Mouse (Mus musculus) A20 (cell line): ENCODE measurements around the gene Lmo4.

Experiments
- DNase-seq: peaks from one replicate; pipeline ENCODE4 v3.0.0-alpha.2; 2011; ENCODE audit warnings: low read depth, low spot score

Gene Lmo4

GRCm38 (mm10) chr3:144203988-144204412, 1.0 kb downstream of the Lmo4 start:
- peak; percentile 64 for DNase-seq

- peak; percentile 65 for DNase-seq
Measured at GRCm38 (mm10) chr3:144203259-144203987, 1.6 kb downstream of the Lmo4 start.

GRCm38 (mm10) chr3:144202574-144203258, 2.3 kb downstream of the Lmo4 start:
- peak; percentile 86 for DNase-seq

- no peak for DNase-seq
Measured at GRCm38 (mm10) chr3:144201794-144202573, 3.0 kb downstream of the Lmo4 start.

- DNase-seq = no peak
Measured at GRCm38 (mm10) chr3:144185327-144186152, 19.5 kb downstream of the Lmo4 start.

- DNase-seq = no peak
Measured at GRCm38 (mm10) chr3:144184918-144185317, 20.1 kb downstream of the Lmo4 start.

- DNase-seq = no peak
Measured at GRCm38 (mm10) chr3:144182229-144182628, 22.8 kb downstream of the Lmo4 start.

GRCm38 (mm10) chr3:144178937-144179336, 26.1 kb downstream of the Lmo4 start:
- no peak for DNase-seq

- DNase-seq = no peak
Measured at GRCm38 (mm10) chr3:144173866-144174588, 31.0 kb downstream of the Lmo4 start.

- no peak for DNase-seq
Measured at GRCm38 (mm10) chr3:144173138-144173537, 31.9 kb downstream of the Lmo4 start.

- DNase-seq = no peak
Measured at GRCm38 (mm10) chr3:144171749-144172148, 33.3 kb downstream of the Lmo4 start.

- peak; percentile 22 for DNase-seq
Measured at GRCm38 (mm10) chr3:144170539-144170938, 34.5 kb downstream of the Lmo4 start.

- DNase-seq = no peak
Measured at GRCm38 (mm10) chr3:144166439-144167155, 38.4 kb downstream of the Lmo4 start.

GRCm38 (mm10) chr3:144165439-144165838, 39.6 kb downstream of the Lmo4 start:
- no peak for DNase-seq

GRCm38 (mm10) chr3:144164665-144165385, 40.2 kb downstream of the Lmo4 start:
- DNase-seq = no peak

- no peak for DNase-seq
Measured at GRCm38 (mm10) chr3:144163718-144164117, 41.3 kb downstream of the Lmo4 start.

GRCm38 (mm10) chr3:144162156-144162555, 42.9 kb downstream of the Lmo4 start:
- no peak for DNase-seq

- no peak for DNase-seq
Measured at GRCm38 (mm10) chr3:144161261-144161660, 43.8 kb downstream of the Lmo4 start.

GRCm38 (mm10) chr3:144155746-144156145, 49.3 kb downstream of the Lmo4 start:
- DNase-seq = no peak
